Mouse (Mus musculus) megakaryocyte progenitor cell, adult 5-6 weeks (primary cell): Measurements from ENCODE around the gene Cdr2l. TPM values are rescaled to one million over a fixed set of nuclear protein-coding genes. Genes with fewer than 3 reads are reported as not detected.
"Not testable (repeated sequence)": the region's sequence is repeated elsewhere in the genome, so short reads cannot be mapped to it uniquely, and the experiment has no call there.

ENCODE experiments used
- ATAC-seq: replicated peaks from 2 replicates; pipeline ENCODE4 v1.8.0; 2016; ENCODE audit warnings: mild to moderate bottlenecking, moderate TSS enrichment, inconsistent platforms; ENCODE audit not compliant: poor library complexity
- total RNA-seq, 2 experiments: library from RNA; stranded (forward) in 1 of 2; stranded (reverse) in 1 of 2; fragments of 157-497, 149-512 nt in 1 of 2; fragments of 200-1000 nt in 1 of 2; gene quantifications; 2 replicates each; pipeline versions ENCODE4 v1.2.3 to v1.2.4; 2015 to 2017

The Cdr2l gene
- total RNA-seq, 2 experiments from 2014 or later: 0.08 to 0.20 TPM

DNA sequence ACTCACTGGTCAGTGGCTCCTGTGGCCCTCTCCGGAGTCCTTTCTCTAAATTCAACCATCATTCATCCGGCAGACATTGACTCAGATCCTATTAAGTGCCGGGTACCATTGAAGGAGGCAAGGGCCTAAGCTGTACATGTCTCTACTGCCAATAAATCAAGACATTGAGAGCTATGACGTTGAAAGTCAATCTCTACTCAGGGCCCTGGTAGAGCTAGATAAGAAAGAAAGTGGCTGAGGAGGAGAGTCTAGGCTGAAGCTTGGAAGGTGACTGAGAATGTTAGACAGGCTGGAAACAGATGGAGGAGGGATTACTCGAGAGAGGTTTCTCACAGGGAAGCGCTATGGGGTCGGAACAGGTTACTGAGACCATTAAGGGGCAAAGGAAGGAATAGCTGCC, 11.3 kb upstream of the Cdr2l start:
- ATAC-seq: 0 out of 2 replicates have a peak, but pooled peaks have one; percentile 32

DNA sequence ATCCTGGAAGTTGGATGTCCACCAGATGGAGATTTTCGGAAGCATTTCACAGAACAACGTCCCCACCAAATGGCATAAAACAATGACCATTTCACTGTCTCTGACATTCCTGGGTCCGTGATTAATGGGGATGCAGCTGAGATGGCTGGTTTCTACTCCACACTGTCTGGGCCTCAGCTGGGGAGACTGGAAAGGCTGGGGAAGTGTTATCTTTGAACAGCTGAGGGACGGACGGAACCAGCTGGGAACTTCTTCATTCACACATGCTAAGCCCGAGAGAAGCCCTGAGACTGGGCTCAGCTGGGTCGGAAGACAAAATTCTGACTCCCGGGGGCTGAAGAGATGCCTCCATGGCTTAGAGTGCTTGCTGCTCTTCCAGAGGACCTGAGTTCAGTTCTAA, 10.4 kb upstream of the Cdr2l start:
- ATAC-seq: no peak

DNA sequence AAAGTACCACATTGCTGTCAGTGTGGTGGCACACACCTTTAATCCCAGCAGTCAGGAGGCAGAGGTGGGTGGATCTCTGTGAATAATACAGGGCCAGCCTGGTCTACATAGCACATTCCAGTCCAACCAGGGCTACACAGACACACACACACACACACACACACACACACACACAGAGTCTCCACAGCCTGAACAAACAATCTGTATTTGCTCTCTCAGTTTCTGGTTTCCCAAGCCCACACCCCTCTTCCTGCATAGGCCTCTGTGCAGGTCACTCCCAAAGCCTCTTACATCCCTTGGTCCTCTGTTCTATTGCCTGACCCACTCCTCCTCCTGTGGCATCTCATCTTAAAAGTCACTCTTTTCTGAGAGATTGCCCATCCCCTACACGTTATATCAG, 9.7 kb upstream of the Cdr2l start:
- no peak for ATAC-seq

DNA sequence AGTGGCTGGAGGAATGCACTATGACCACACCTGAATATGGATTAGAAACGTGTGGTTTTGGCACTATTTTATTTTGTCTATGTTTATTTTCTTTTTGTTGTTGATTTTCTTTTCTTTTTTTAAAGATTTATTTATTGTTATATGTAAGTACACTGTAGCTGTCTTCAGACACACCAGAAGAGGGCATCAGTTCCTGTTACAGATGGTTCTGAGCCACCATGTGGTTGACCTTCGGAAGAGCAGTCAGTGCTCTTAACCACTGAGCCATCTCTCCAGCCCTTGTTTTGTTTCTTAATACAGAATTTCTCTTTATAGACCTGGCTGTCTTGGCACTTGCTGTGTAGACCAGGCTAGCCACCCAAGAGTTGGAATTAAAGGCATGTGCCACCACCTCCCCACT, 9.0 kb upstream of the Cdr2l start:
- ATAC-seq: no peak

DNA sequence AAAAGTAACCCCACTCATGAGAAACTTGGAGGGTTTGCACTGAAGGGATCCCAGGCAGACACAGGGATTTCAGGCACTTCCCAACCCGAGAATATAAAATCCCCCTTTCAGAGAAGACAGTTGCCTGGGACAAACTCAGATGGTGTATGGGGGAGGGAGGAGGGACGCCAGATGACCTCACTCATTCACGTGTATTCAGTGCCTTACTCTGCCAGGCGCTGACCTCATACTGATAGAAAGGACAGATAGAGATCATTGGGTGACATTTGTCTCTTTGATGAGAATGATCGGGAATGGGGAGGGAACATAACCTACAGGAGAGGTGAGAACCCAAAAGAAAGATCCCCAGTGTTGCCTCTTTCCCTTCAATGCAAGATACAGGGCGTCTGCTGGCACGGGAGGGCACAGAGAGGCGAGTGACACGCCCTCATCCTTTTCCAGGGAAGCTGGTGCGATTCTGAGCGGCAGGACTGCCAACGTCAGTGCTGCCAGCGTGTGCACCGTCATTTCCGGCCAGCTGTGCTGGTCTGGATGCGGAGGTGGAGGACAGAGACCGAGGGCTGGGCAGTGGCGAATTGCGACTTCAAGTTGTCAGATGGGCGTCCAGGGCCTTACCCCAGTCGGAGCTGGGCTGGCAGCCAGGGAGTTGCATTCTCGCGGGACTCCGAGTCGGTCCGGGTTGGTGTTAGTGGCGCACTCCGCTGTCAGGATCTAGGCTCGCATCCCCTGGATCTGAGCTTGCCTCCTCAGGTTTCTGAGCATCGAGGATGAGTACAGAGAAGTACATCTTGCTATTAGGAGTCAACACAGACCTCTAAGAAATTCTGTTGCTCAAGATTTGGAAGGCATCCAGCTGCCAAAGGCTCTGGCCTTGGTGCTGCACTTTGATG, 7.7 kb upstream of the Cdr2l start:
- ATAC-seq: peak; percentile 59

DNA sequence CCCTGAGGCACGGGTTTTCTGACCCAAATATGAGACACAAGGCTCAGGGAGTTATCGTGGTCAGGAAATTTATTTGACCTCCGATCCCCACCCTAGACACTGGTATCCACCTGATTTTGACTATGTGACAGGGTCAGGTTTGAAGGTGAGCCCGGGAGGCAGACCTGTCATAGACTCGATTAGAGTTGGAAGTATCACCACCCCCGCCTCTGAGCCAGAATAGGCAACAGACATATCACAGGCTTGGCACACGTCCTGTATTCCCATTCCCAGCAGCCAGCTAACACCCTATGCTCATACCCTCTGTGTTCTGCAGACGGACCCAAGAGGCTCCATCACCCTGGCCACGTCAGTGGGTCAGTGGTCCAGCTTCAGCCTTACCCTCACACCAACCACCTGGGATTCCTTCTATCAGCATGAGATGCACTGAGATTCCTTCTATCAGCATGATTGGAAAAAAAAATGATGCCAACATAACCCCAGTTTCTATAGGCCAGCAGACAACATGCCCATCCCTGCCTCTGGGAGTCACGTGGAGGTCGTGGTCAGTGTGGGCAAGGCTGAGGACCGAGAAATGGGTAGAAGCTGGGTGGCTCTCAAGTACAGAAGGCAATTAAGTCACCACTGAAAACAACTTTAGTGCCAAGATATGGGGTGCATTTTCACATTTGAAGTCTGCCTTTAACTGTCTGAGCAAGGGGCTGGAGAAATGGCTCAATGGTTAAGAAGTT, 6.9 kb upstream of the Cdr2l start:
- ATAC-seq: no peak

DNA sequence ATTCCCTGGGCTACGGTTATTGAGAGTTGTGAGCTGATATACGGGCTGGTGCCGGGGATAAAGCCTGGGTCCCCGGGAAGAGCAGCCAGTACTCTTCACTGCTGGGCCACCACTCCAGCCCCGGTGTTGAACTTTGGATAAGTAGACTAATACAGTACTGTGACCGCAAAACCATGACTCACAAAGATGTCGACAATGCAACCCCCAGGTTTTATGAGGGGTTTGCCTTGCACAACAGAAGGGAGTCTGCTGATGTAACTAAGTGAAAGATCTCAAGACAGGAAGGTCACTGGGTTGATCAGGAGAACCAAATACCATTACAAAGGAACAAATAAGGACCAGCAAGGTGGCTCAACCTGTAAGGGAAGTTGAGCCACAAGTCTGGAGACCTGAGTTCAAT, 5.0 kb upstream of the Cdr2l start:
- peak; percentile 26; the same call in 1 of the 2 replicates for ATAC-seq

DNA sequence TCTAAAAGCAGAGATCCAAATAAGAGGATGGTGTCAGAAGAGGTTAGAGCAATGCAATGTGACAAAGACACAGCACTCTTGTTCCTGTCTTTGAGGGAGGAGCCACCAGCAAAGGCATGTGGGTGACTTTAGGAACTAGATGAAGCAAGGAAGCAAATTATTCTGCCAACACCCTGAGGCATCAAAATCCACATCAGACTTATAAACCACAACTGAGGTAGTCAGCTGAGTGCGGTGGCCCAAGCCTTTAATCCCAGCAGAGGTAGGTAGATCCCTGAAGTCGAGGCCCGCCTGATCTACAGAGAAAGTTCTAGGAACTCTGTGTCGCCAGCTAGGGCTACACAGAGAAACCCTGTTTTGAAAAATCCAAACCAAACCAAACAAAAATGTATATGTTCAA, 4.5 kb upstream of the Cdr2l start:
- no peak for ATAC-seq

DNA sequence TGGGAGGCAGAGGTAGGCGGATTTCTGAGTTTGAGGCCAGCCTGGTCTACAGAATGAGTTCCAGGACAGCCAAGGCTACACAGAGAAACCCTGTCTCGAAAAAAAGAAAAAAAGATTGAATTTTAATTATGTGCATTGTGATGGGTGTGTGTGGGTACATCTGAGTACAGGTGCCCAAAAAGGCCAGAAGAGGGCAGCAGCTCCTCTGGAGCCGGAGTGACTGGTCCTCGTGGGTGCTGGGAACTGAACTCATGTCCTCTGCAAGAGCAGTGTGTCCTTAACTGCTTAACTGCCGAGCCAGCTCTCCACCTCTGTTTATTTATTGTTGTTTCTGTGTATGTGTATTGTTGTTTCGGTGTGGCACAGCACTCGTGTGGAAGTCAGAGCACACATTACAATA, 3.9 kb upstream of the Cdr2l start:
- no peak for ATAC-seq

DNA sequence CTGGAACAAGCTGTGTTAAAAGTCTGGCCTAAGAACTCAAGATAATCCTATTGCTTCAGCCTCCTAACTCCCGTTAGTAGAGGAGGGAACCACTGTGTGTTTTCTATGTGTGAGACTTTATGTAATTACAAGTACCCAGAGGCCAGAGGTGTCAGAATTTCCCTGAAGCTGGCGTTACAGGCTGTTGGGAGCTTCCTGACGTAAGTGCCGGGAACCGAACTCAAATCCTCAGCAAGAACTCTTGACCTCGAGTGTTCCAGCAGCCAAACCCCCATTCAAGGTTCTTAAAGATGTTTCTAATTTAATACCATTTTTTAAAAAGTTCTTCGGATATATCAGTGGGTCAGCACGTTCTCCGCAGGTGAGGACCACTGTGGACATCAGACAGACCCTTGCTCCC, 440 bp upstream of the Cdr2l start:
- no peak for ATAC-seq

DNA sequence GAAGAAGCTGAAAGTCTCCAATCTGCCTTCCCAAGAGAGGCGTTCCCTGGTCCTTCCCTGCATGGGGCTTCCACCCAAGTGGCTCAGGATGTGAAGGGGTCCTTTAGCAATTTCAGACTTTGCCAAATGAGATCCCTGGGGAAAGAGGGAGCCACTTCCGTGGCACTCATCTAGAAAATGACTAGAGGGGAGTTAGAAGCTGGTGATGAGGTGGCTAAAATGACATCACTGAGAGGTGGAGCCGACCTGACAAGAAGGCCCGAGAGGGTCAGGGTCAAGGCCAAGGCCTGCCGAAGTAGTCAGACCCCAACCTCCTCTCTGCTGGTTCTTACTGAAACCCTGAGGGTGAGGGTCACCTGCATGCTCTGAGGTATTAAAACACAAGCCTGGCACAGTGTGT, 1.2 kb downstream of the Cdr2l start:
- ATAC-seq: no peak

DNA sequence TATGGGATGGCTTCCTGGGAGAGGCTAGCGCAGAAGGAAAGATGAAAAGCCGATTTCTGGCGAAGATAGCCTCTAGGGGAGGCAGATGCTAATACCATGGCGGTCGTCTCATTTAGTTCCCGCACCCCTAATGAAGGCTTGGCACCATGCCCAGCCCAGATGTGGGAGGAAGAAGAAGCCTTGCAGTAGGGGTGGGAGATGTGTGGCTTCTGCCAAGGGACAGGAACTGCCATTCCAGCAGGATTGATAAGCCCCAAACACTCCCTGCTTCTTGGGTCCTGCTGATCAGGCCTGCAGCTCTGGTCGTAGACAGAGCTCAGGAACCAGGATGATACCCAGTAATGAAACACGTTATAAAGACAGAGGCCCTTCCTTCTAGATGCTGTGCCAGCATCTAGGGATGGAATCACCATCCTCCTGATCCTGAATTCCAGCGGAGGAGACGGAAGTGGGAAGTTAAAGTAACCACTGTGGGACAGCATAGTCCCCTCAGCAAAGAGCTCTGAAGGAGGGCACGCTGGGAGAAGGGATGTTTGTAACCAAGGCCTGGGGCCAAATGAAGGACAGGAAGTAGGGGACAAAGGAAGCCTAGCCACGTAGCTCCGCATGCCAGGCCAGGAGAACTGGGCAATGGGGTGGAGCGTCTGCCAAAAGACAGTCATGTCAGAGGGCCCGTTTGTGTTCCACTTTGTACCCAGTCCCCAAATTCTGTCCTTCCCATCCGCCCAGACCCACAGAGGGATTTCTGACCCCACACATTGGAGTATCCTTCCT, 2.2 kb downstream of the Cdr2l start:
- no peak for ATAC-seq

DNA sequence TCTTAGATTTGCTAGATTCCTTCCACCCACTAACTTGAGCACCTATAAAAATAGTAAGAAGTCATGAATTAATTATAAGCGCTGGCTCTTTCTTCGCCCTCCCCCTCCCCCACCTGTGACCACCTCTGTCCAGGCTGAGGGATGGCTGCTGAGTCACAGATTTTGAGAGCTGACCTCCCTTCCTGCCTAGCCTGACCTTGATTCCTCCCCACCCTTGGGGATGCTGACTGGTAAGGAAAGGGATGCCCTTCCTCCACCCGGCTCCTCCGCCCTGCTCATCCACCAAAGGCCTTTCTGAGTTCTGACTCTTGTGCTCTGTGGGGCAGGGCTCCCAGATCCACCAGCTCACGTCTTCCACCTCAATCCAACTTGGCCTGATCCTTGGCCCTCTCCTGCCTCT, 2.9 kb downstream of the Cdr2l start:
- ATAC-seq: no peak

DNA sequence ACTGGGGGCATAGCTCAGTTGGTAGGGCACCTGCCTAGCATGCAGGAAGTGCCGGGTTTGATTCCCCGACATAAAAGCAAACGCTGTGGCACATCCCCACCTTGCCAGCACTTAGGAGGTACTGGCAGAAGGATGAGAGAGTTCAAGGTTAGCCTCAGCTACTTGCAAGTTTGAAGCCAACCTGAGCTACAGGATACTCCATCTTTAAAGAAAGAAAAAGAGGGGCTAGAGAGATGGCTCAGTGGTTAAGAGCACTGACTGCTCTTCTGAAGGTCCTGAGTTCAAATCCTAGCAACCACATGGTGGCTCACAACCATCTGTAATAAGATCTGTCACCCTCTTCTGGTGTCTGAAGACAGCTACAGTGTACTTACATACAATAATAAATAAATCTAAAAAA, 5.1 kb downstream of the Cdr2l start:
- not testable (repeated sequence) for ATAC-seq

DNA sequence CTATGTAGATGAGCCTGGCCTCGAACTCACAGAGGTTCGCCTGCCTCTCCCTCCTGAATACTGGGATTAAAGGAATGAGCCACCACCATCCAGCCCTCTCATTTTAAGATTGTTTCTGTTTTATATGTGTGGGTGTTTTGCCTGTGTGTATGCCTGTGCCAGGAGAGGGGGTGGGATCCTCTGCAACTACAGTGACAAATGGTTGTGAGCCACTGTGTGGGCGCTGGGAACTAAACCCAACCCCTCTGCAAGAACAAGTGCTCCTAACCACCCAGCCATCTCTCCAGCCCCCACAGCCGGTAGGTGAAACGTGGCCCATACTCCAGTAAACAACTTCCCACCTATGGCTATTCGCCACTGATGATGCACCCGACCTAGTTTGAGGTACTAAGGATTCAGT, 9.6 kb downstream of the Cdr2l start:
- ATAC-seq: no peak

DNA sequence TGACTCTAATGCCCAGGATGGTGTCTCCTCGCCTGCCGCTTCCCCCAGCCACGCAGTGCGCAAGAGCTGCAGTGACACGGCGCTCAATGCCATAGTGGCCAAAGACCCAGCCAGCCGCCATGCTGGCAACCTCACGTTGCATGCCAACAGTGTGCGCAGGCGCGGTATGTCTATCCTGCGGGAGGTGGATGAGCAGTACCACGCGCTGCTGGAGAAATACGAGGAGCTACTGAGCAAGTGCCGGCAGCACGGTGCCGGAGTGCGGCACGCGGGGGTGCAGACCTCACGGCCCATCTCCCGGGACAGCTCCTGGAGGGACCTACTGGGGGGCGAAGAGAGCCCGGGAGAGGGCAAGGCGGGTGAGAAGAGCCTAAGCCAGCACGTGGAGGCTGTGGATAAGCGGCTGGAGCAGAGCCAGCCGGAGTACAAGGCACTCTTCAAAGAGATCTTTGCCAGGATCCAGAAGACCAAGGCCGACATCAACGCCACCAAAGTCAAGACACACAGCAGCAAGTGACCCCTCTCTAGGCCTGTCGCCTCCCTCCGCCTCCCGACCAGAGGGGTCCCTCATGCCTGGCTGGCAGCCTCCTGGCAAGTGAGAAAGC, 12.1 kb downstream of the Cdr2l start:
- no peak for ATAC-seq

DNA sequence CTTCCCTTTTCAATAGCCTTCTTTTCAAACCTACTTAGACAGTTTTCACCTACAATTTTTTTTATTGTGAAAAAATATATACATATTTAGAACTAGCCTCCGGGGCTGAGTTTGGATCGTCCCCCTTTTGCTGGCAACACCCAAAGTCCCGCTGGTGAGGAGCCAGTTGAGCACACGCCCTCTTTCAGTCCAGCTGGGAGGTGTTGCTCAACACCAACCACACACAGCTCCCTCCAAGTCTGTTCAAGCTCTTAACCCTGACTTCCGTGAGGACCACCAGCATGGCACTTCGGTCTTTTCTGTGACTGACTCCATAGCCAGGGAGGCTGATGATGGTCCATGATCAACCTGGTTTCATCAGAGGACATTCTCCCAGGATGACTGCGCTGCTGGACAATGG, 16.4 kb downstream of the Cdr2l start:
- peak; percentile 71 for ATAC-seq

DNA sequence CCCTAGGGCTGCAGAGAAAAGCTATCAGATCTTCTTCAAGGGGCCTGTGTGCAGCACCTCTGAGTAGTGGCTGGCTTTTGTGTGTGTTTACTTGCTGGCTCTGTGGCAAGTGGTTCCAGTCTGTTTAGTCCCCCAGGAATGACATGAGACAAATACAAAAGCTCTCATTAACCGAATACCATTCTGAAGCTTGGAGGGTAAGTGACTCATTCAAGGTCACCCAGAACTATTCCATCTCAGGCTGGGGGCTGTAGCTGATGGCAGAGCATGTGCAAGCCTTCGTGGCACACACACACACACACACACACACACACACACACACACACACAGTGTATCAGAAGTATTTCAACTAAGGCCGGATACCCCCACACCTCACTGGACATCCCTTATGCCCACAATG, 18.4 kb downstream of the Cdr2l start:
- no peak for ATAC-seq

DNA sequence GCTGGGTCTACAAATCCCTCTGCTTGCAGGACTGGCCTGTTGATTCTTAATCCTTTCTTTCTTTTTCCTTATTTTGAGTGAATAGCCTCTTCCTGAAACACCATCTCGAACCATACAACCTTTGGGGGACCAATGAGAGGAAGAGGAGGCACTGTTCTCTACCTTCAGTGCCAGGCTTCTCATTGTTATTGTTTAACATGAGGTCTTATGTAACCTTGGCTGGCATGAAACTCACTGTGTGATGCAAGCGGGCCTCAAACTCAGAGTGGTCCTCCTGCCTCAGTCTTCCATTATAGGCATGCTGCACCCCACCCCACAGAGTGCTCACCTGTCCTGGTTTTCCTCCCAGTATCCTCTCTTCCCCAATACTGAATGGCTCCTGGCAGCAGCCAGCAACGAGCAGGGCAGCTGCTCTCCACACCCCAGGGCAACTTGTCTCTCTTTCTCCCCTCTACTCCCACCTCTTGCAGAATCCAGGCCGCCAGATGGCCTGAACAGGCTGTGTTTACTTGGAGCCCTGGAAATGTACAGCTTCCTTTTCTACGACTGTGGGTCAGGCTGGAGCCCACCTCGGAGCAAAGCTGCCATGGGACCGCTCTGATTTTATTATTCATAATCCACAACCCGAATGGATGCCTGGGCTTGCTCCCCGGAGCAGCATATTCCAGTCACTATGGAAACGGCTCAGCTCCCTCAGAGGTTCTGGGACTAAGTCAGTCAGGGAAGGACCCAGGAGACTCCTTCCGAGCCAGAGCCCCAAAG, 19.1 kb downstream of the Cdr2l start:
- ATAC-seq: no peak

DNA sequence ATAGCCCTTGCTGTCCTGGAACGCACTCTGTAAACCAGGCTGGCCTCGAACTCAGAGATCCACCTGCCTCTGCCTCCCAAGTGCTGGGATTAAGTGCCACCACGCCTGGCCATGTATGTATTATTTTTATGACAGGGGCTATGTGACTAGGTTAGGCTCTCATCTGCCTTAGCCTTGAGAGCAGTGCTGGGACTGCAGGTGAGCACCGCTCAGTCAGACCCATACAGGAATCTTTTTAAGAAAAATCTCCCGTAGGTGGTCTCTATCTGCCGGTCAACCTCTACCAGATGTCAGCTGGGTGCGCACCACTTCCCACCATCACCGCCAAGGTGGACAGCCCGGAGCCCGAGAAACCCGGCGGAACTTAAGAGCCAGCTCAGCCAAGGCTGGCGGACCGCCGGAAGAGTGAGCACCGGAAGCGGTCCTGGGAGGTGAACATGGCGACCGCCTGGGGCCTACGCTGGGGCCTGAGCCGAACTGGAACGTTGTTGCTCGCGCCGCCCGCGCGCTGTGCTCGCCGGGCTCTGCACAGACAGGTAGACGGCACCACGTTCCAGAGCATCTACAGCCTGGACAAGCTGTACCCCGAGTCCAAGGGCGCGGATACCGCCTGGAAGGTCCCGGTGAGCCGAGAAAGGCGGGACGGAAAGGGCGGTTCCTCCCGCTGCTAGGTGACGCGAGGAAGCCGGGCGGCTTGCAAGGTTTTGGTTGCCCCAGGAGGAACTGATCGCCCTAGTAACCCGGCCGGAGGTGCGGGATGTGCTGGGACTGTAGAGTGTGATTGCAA, 21.8 kb downstream of the Cdr2l start, which contains the start of gene Mrpl58:
Gene Mrpl58, plus strand, starts transcription at position 415 of the 787 bp plus-strand sequence.
- peak; percentile 91 for ATAC-seq
